Mouse (Mus musculus) lung, adult 2 months (tissue): ENCODE results near the gene Sgsm3.

Source experiments
- CTCF ChIP-seq: fragments of 200-500 bp; IDR thresholded peaks from 2 replicates; pipeline ENCODE4 v1.5.1; 2011; ENCODE audit warnings: mild to moderate bottlenecking, low read length, control low read depth; ENCODE audit not compliant: insufficient read depth
- POLR2A ChIP-seq: fragments of 200-500 bp; IDR thresholded peaks from 2 replicates; pipeline ENCODE4 v1.6.1; 2011; ENCODE audit warnings: low read depth, mild to moderate bottlenecking, control low read depth, low read length, borderline replicate concordance; ENCODE audit errors: extremely low read depth

DNA sequence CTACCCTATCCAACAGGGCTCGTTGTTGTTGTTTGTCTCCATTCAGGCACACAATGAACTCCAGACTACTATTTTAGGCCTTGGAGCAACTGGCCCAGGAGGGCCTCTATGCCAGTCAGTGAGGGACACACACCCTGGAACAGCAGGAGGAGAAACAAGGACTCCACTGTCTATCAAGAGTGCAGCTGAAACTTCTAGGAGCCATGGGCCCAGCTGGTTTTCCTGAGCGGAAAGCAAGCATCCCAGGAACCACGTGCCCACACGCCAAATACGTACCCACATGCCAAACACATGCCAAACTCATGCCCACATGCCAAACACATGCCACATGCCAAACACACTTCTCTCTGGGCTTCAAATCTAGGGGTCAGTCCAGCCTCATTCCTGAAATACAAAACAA lies 60.9 kb downstream of the Sgsm3 start:
- TF ChIP-seq POLR2A (no peak), CTCF (no peak)
